Mouse (Mus musculus): ENCODE results near the gene Gtf3c2. TPM values are rescaled to one million over a fixed set of nuclear protein-coding genes. Genes with fewer than 3 reads are reported as not detected.

Gene Gtf3c2
- polyA plus RNA-seq, 1 experiment from 2014 or later = 55.5 TPM

- Histone ChIP-seq H3K36me3 (ENCODE audit: control insufficient read depth, insufficient read depth, low read length) (peaks cover 56% of the 10 kb centered on the region), H3K4me3 (ENCODE audit: low read depth, low read length) (peak overlapping the region; percentile 72), H3K27ac (ENCODE audit: low read depth, low read length) (peak overlapping the region; percentile 80), H3K9ac (replicated peaks; ENCODE audit: low read depth, low read length) (peak overlapping the region; percentile 74), H3K4me1 (ENCODE audit: control insufficient read depth, insufficient read depth, low read length) (peaks cover 17% of the 10 kb centered on the region), H3K4me2 (ENCODE audit: low read depth, low read length) (peak overlapping the region; percentile 95), H3K27me3 (ENCODE audit: control insufficient read depth, insufficient read depth, low read length) (no peaks in the 10 kb centered on the region), H3K9me3 (ENCODE audit: control insufficient read depth, low read length) (no peaks in the 10 kb centered on the region)
- WGBS = 12% methylated on average over 25 of the region's 25 CpGs
- ATAC-seq (ENCODE audit: low read depth) = no peak
Observed at GRCm38 (mm10) chr5:31193631-31194281, 13.8 kb upstream of the Gtf3c2 start.

GRCm38 (mm10) chr5:31192939-31193630 lies 13.1 kb upstream of the Gtf3c2 start, which contains the start of the genes Snx17 and Eif2b4:
Gene Snx17, plus strand, starts transcription at chr5:31193227.
Gene Eif2b4, minus strand, starts transcription at chr5:31193430.
- no peaks in the 10 kb centered on the region for H3K27me3 ChIP-seq (ENCODE audit: control insufficient read depth, insufficient read depth, low read length)
- H3K9me3 ChIP-seq (ENCODE audit: control insufficient read depth, low read length) = no peaks in the 10 kb centered on the region
- WGBS = under 1% methylated on average over 48 of the region's 48 CpGs
- H3K4me3 ChIP-seq (ENCODE audit: low read depth, low read length) = peak within 1 kb of the TSS; percentile 72
- ATAC-seq (ENCODE audit: low read depth) = peak; percentile 97
- H3K36me3 ChIP-seq (ENCODE audit: control insufficient read depth, insufficient read depth, low read length) = peaks cover 53% of the 10 kb centered on the region
- peak within 1 kb of the TSS; percentile 95 for H3K4me2 ChIP-seq (ENCODE audit: low read depth, low read length)
- H3K27ac ChIP-seq (ENCODE audit: low read depth, low read length) = peak within 1 kb of the TSS; percentile 80
- H3K9ac ChIP-seq (replicated peaks; ENCODE audit: low read depth, low read length) = peak within 1 kb of the TSS; percentile 74
- H3K4me1 ChIP-seq (ENCODE audit: control insufficient read depth, insufficient read depth, low read length) = peaks cover 17% of the 10 kb centered on the region

GRCm38 (mm10) chr5:31192045-31192938 lies 12.3 kb upstream of the Gtf3c2 start:
- ATAC-seq (ENCODE audit: low read depth) = peak; percentile 53
- WGBS = 17% methylated on average over 41 of the region's 42 CpGs
- peaks cover 17% of the 10 kb centered on the region for H3K4me1 ChIP-seq (ENCODE audit: control insufficient read depth, insufficient read depth, low read length)
- H3K9me3 ChIP-seq (ENCODE audit: control insufficient read depth, low read length) = no peaks in the 10 kb centered on the region
- peak overlapping the region; percentile 72; the same call in 1 of the 2 replicates for H3K27ac ChIP-seq (ENCODE audit: low read depth, low read length)
- H3K36me3 ChIP-seq (ENCODE audit: control insufficient read depth, insufficient read depth, low read length) = peaks cover 53% of the 10 kb centered on the region
- H3K9ac ChIP-seq (replicated peaks; ENCODE audit: low read depth, low read length) = peak overlapping the region; percentile 67
- peak overlapping the region; percentile 72 for H3K4me3 ChIP-seq (ENCODE audit: low read depth, low read length)
- no peaks in the 10 kb centered on the region for H3K27me3 ChIP-seq (ENCODE audit: control insufficient read depth, insufficient read depth, low read length)
- peak overlapping the region; percentile 78 for H3K4me2 ChIP-seq (ENCODE audit: low read depth, low read length)

- Histone ChIP-seq H3K4me1 (ENCODE audit: control insufficient read depth, insufficient read depth, low read length) (peaks cover 17% of the 10 kb centered on the region), H3K9ac (replicated peaks; ENCODE audit: low read depth, low read length) (no peak overlapping the region), H3K27ac (ENCODE audit: low read depth, low read length) (no peak overlapping the region), H3K4me2 (ENCODE audit: low read depth, low read length) (no peak overlapping the region), H3K36me3 (ENCODE audit: control insufficient read depth, insufficient read depth, low read length) (peaks cover 37% of the 10 kb centered on the region), H3K27me3 (ENCODE audit: control insufficient read depth, insufficient read depth, low read length) (no peaks in the 10 kb centered on the region), H3K4me3 (ENCODE audit: low read depth, low read length) (no peak overlapping the region), H3K9me3 (ENCODE audit: control insufficient read depth, low read length) (no peaks in the 10 kb centered on the region)
- WGBS = 91% methylated on average over 9 of the region's 9 CpGs
- no peak for ATAC-seq (ENCODE audit: low read depth)
Observed at GRCm38 (mm10) chr5:31190201-31190600, 10.3 kb upstream of the Gtf3c2 start.

GRCm38 (mm10) chr5:31188223-31188840 lies 8.4 kb upstream of the Gtf3c2 start:
- 76% methylated on average over 4 of the region's 4 CpGs for WGBS
- no peak overlapping the region for H3K9ac ChIP-seq (replicated peaks; ENCODE audit: low read depth, low read length)
- peaks cover 33% of the 10 kb centered on the region for H3K36me3 ChIP-seq (ENCODE audit: control insufficient read depth, insufficient read depth, low read length)
- no peak for ATAC-seq (ENCODE audit: low read depth)
- H3K4me3 ChIP-seq (ENCODE audit: low read depth, low read length) = no peak overlapping the region
- H3K4me1 ChIP-seq (ENCODE audit: control insufficient read depth, insufficient read depth, low read length) = peaks cover 8% of the 10 kb centered on the region
- no peak overlapping the region for H3K4me2 ChIP-seq (ENCODE audit: low read depth, low read length)
- no peak overlapping the region for H3K27ac ChIP-seq (ENCODE audit: low read depth, low read length)
- H3K27me3 ChIP-seq (ENCODE audit: control insufficient read depth, insufficient read depth, low read length) = no peaks in the 10 kb centered on the region
- no peaks in the 10 kb centered on the region for H3K9me3 ChIP-seq (ENCODE audit: control insufficient read depth, low read length)

- Histone ChIP-seq H3K4me2 (ENCODE audit: low read depth, low read length) (no peak overlapping the region), H3K4me3 (ENCODE audit: low read depth, low read length) (no peak overlapping the region), H3K9ac (replicated peaks; ENCODE audit: low read depth, low read length) (no peak overlapping the region), H3K27ac (ENCODE audit: low read depth, low read length) (no peak overlapping the region), H3K4me1 (ENCODE audit: control insufficient read depth, insufficient read depth, low read length) (peaks cover 6% of the 10 kb centered on the region), H3K9me3 (ENCODE audit: control insufficient read depth, low read length) (no peaks in the 10 kb centered on the region), H3K36me3 (ENCODE audit: control insufficient read depth, insufficient read depth, low read length) (peaks cover 16% of the 10 kb centered on the region), H3K27me3 (ENCODE audit: control insufficient read depth, insufficient read depth, low read length) (no peaks in the 10 kb centered on the region)
- ATAC-seq (ENCODE audit: low read depth) = no peak
- 67% methylated on average over 4 of the region's 4 CpGs for WGBS
Observed at GRCm38 (mm10) chr5:31183678-31184077, 3.7 kb upstream of the Gtf3c2 start.

- H3K27me3 ChIP-seq (ENCODE audit: control insufficient read depth, insufficient read depth, low read length) = no peaks in the 10 kb centered on the region
- no peak overlapping the region for H3K4me2 ChIP-seq (ENCODE audit: low read depth, low read length)
- H3K9ac ChIP-seq (replicated peaks; ENCODE audit: low read depth, low read length) = no peak overlapping the region
- H3K4me3 ChIP-seq (ENCODE audit: low read depth, low read length) = no peak overlapping the region
- H3K27ac ChIP-seq (ENCODE audit: low read depth, low read length) = no peak overlapping the region
- ATAC-seq (ENCODE audit: low read depth) = no peak
- WGBS = 94% methylated on average over 9 of the region's 9 CpGs
- no peaks in the 10 kb centered on the region for H3K36me3 ChIP-seq (ENCODE audit: control insufficient read depth, insufficient read depth, low read length)
- peaks cover 6% of the 10 kb centered on the region for H3K4me1 ChIP-seq (ENCODE audit: control insufficient read depth, insufficient read depth, low read length)
- no peaks in the 10 kb centered on the region for H3K9me3 ChIP-seq (ENCODE audit: control insufficient read depth, low read length)
Observed at GRCm38 (mm10) chr5:31181183-31181770, 1.3 kb upstream of the Gtf3c2 start.

GRCm38 (mm10) chr5:31179301-31179765 lies 611 bp downstream of the Gtf3c2 start:
- Histone ChIP-seq H3K9me3 (ENCODE audit: control insufficient read depth, low read length) (no peaks in the 10 kb centered on the region), H3K4me1 (ENCODE audit: control insufficient read depth, insufficient read depth, low read length) (peaks cover 6% of the 10 kb centered on the region), H3K4me2 (ENCODE audit: low read depth, low read length) (peak overlapping the region; percentile 93), H3K36me3 (ENCODE audit: control insufficient read depth, insufficient read depth, low read length) (no peaks in the 10 kb centered on the region), H3K27me3 (ENCODE audit: control insufficient read depth, insufficient read depth, low read length) (no peaks in the 10 kb centered on the region), H3K9ac (replicated peaks; ENCODE audit: low read depth, low read length) (peak overlapping the region; percentile 59), H3K27ac (ENCODE audit: low read depth, low read length) (peak overlapping the region; percentile 91), H3K4me3 (ENCODE audit: low read depth, low read length) (peak overlapping the region; percentile 84)
- ATAC-seq (ENCODE audit: low read depth) = peak; percentile 76
- under 1% methylated on average over 25 of the region's 25 CpGs for WGBS

Data from neural tube, embryonic 14.5 days (tissue).